ENCODE assay signal across 8 mouse cellular contexts in the genomic region with DNA sequence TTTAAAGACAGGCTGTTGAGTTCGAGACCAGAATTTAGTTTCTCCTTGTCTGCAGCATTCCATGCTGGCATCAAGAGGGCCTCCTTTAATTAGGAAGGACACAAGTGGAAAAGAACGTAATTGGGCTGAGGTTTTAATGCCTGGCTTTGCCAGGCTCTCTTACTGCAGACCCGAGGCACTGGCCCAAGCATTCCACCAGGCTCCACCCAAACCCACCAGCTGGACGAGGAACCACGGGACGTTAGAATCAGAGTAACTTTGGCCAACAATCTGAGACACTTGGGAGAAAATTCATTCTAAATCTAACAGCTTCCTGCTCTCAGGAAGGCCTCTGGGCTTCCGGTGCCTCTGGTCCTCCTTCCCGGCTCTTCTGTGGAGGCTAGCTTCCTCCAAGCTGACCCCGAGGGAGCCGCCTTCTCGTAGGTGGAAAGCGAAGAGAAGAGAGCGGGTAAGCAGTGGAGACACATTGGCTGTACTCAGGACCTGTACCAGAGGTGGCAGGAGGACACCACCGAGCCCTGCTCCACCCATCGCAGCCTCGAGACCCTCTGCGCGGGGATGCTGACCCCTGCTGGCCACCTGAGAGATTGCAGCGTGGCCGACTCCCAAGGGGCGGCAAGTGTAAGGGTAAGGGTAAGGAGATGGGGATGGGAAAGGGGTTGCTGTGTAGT.
A peak's percentile ranks its signal among the peaks of the same experiment; 100 is the strongest.
DNase-seq lines count a peak whose midpoint lies in the region; ATAC-seq lines count a peak whose summit lies in the region.

No protein-coding gene starts in this region.

- no peaks in the 10 kb centered on the region for H3K9me3 ChIP-seq in forebrain, embryonic 11.5 days (ENCODE audit: control insufficient read depth, low read length)
- H3K9me3 ChIP-seq in heart, embryonic 16.5 days (replicated peaks; ENCODE audit: control insufficient read depth, low read length), result no peaks in the 10 kb centered on the region
- no peaks in the 10 kb centered on the region for H3K9me3 ChIP-seq in liver, embryonic 15.5 days (replicated peaks)
- H3K9me3 ChIP-seq in neural tube, embryonic 11.5 days (ENCODE audit: control insufficient read depth, low read length), result no peaks in the 10 kb centered on the region
- no peaks in the 10 kb centered on the region for H3K9me3 ChIP-seq in stomach, embryonic 16.5 days (replicated peaks; ENCODE audit: control insufficient read depth, low read length)

- H3K27ac ChIP-seq in forebrain, embryonic 11.5 days (ENCODE audit: low read depth, low read length), result no peak overlapping the region
- peak overlapping the region; percentile 50; the same call in 1 of the 2 replicates for H3K27ac ChIP-seq in heart, embryonic 16.5 days (ENCODE audit: low read length)
- no peak overlapping the region for H3K27ac ChIP-seq in liver, embryonic 15.5 days (replicated peaks)
- no peak overlapping the region for H3K27ac ChIP-seq in neural tube, embryonic 11.5 days (ENCODE audit: low read depth, low read length)
- peak overlapping the region; percentile 49 for H3K27ac ChIP-seq in stomach, embryonic 16.5 days (ENCODE audit: low read length)

- H3K4me2 ChIP-seq in forebrain, embryonic 11.5 days (ENCODE audit: low read depth, low read length, severe bottlenecking), result peak overlapping the region; percentile 45; the same call in 1 of the 2 replicates
- peak overlapping the region; percentile 75 for H3K4me2 ChIP-seq in heart, embryonic 16.5 days (ENCODE audit: low read depth, low read length)
- H3K4me2 ChIP-seq in liver, embryonic 15.5 days, result peak overlapping the region; percentile 62
- H3K4me2 ChIP-seq in neural tube, embryonic 11.5 days (ENCODE audit: low read depth), result peak overlapping the region; percentile 40
- peak overlapping the region; percentile 62 for H3K4me2 ChIP-seq in stomach, embryonic 16.5 days (ENCODE audit: low read depth, low read length)

- peak overlapping the region; percentile 28; the same call in 1 of the 2 replicates for H3K9ac ChIP-seq in forebrain, embryonic 11.5 days (ENCODE audit: low read length)
- H3K9ac ChIP-seq in heart, embryonic 16.5 days (ENCODE audit: low read length), result peak overlapping the region; percentile 61
- H3K9ac ChIP-seq in liver, embryonic 15.5 days, result no peak overlapping the region
- peak overlapping the region; percentile 40; the same call in 1 of the 2 replicates for H3K9ac ChIP-seq in neural tube, embryonic 11.5 days (ENCODE audit: low read length)
- peak overlapping the region; percentile 70 for H3K9ac ChIP-seq in stomach, embryonic 16.5 days (ENCODE audit: low read length)

- H3K36me3 ChIP-seq in forebrain, embryonic 11.5 days (ENCODE audit: control insufficient read depth, insufficient read depth, low read length), result no peaks in the 10 kb centered on the region
- H3K36me3 ChIP-seq in heart, embryonic 16.5 days (ENCODE audit: control insufficient read depth, insufficient read depth), result no peaks in the 10 kb centered on the region
- H3K36me3 ChIP-seq in liver, embryonic 15.5 days (replicated peaks), result no peaks in the 10 kb centered on the region
- no peaks in the 10 kb centered on the region for H3K36me3 ChIP-seq in neural tube, embryonic 11.5 days (ENCODE audit: control insufficient read depth, insufficient read depth, low read length)
- H3K36me3 ChIP-seq in stomach, embryonic 16.5 days (ENCODE audit: control insufficient read depth, insufficient read depth, low read length), result no peaks in the 10 kb centered on the region

- H3K4me3 ChIP-seq in forebrain, embryonic 11.5 days (ENCODE audit: low read depth, low read length), result peak overlapping the region; percentile 11; the same call in 1 of the 2 replicates
- H3K4me3 ChIP-seq in heart, embryonic 16.5 days (ENCODE audit: low read length), result peak overlapping the region; percentile 46
- H3K4me3 ChIP-seq in liver, embryonic 15.5 days (replicated peaks), result 0 out of 2 replicates have a peak overlapping the region, but pooled peaks have one; percentile 27
- peak overlapping the region; percentile 23 for H3K4me3 ChIP-seq in neural tube, embryonic 11.5 days (ENCODE audit: low read depth, low read length)
- peak overlapping the region; percentile 39 for H3K4me3 ChIP-seq in stomach, embryonic 16.5 days (replicated peaks; ENCODE audit: low read length)

- H3K4me1 ChIP-seq in forebrain, embryonic 11.5 days (replicated peaks; ENCODE audit: control insufficient read depth, insufficient read depth, low read length), result no peaks in the 10 kb centered on the region
- peaks cover 6% of the 10 kb centered on the region for H3K4me1 ChIP-seq in heart, embryonic 16.5 days (ENCODE audit: control insufficient read depth, insufficient read depth, low read length)
- H3K4me1 ChIP-seq in liver, embryonic 15.5 days (replicated peaks), result no peaks in the 10 kb centered on the region
- no peaks in the 10 kb centered on the region for H3K4me1 ChIP-seq in neural tube, embryonic 11.5 days (ENCODE audit: control insufficient read depth, insufficient read depth, low read length)
- H3K4me1 ChIP-seq in stomach, embryonic 16.5 days (ENCODE audit: control insufficient read depth, insufficient read depth, low read length), result peaks cover 8% of the 10 kb centered on the region

- no peaks in the 10 kb centered on the region for H3K27me3 ChIP-seq in forebrain, embryonic 11.5 days (ENCODE audit: control insufficient read depth, insufficient read depth, low read length)
- no peaks in the 10 kb centered on the region for H3K27me3 ChIP-seq in heart, embryonic 16.5 days (ENCODE audit: control insufficient read depth, insufficient read depth, low read length)
- no peaks in the 10 kb centered on the region for H3K27me3 ChIP-seq in liver, embryonic 15.5 days
- no peaks in the 10 kb centered on the region for H3K27me3 ChIP-seq in neural tube, embryonic 11.5 days (ENCODE audit: control insufficient read depth, insufficient read depth, low read length)
- no peaks in the 10 kb centered on the region for H3K27me3 ChIP-seq in stomach, embryonic 16.5 days (ENCODE audit: control insufficient read depth, insufficient read depth, low read length)

- peak; percentile 6 for DNase-seq in c-Kit-negative CD71-positive TER-119-positive erythroid progenitor cells, embryonic 14.5 days (ENCODE audit: low read depth, low spot score)
- peak; percentile 94 for DNase-seq in forebrain, embryonic 11.5 days (ENCODE audit: low spot score)
- DNase-seq in kidney, postnatal 36 days, result peak; percentile 82 to 93
- peak; percentile 89 for DNase-seq in neural tube, embryonic 11.5 days (ENCODE audit: low spot score)

- 14% methylated on average over 21 of the region's 21 CpGs for WGBS in forebrain, embryonic 11.5 days
- 8% methylated on average over 21 of the region's 21 CpGs for WGBS in heart, embryonic 16.5 days
- WGBS in liver, embryonic 15.5 days (ENCODE audit: insufficient replicate concordance), result 8% methylated on average over 21 of the region's 21 CpGs
- 16% methylated on average over 21 of the region's 21 CpGs for WGBS in neural tube, embryonic 11.5 days
- WGBS in stomach, embryonic 16.5 days, result 10% methylated on average over 21 of the region's 21 CpGs

- ATAC-seq in CD4-positive, CD25-positive, alpha-beta regulatory T cell, adult 4 months, result peak; percentile 90
- ATAC-seq in forebrain, embryonic 11.5 days (replicated peaks; ENCODE audit: low FRiP score), result peak; percentile 92
- peak; percentile 84 for ATAC-seq in heart, embryonic 16.5 days (replicated peaks; ENCODE audit: extremely low read depth, insufficient read depth, low FRiP score)
- peak; percentile 51; the same call in 1 of the 2 replicates for ATAC-seq in liver, embryonic 15.5 days (ENCODE audit: insufficient read depth)
- ATAC-seq in neural tube, embryonic 11.5 days (ENCODE audit: insufficient read depth, low FRiP score, low TSS enrichment), result peak; percentile 78
- peak; percentile 86; the same call in 1 of the 2 replicates for ATAC-seq in stomach, embryonic 16.5 days (ENCODE audit: insufficient read depth, low FRiP score)

Comparison
In these comparisons a context has a peak if more than half of its experiments do, and no peak if none do; other contexts are left out.
1. DNase-seq: peak in every context shown above with its lines; median percentile 94 in forebrain, embryonic 11.5 days; 89 in neural tube, embryonic 11.5 days; 88 in kidney, postnatal 36 days; 6 in c-Kit-negative CD71-positive TER-119-positive erythroid progenitor cells, embryonic 14.5 days.
2. H3K27ac ChIP-seq: peak in heart, embryonic 16.5 days (single experiment) and stomach, embryonic 16.5 days (single experiment); none in forebrain, embryonic 11.5 days (single experiment), liver, embryonic 15.5 days (single experiment) and neural tube, embryonic 11.5 days (single experiment).
3. Peak in every context shown above with its lines, with median percentiles within 50 percentile points of each other: ATAC-seq, H3K4me2 ChIP-seq and H3K4me3 ChIP-seq.